Mouse (Mus musculus): ENCODE measurements at regions not wholly inside any gene's neighbourhood (a gene's known extent, or its start where the extent isn't known, plus 50 kb on each side); places are given as distances from the start of the nearest gene placed in this dataset.

DNA sequence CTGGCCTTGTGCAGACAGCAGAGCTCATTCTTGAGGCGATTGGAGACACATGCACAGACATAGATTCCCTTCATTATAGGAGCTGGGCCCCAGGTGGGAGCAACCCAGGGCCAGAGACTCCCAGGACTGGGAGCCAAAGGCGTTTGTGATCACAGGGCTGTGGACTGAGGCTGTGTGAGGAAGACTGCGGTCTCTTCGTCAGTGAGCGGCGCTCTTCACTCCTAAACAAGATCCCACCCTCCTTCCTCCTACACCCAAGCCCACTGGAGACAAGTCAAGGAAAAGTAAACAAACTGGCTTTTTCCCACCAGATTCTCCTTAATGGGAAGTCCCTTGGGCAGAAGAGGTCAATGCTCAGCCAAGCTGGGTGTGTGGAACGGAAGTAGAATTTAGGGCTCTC is 157.7 kb upstream of the Cadm1 start:
- TF ChIP-seq POLR2A (IDR thresholded peaks at IDR 0.05; ENCODE audit: insufficient read depth, low read depth, low read length): no peak
- TF ChIP-seq CTCF (IDR thresholded peaks at IDR 0.05): no peak
- no peak for TF ChIP-seq EP300 (IDR thresholded peaks at IDR 0.05; ENCODE audit: insufficient read depth, low read depth, low read length)

Measured in heart, adult 2 months (tissue).